Mouse (Mus musculus) kidney, embryonic 15.5 days (tissue): Measurements from ENCODE around the gene Gm13272. TPM values are rescaled to one million over a fixed set of nuclear protein-coding genes. Genes with fewer than 3 reads are reported as not detected.
"Not testable (repeated sequence)": the region's sequence is repeated elsewhere in the genome, so short reads cannot be mapped to it uniquely, and the experiment has no call there.

Source experiments
- ATAC-seq: fragments of 200-750 bp; cut with Nextera tagmentation; replicated peaks from 2 replicates; pipeline ENCODE4 v1.8.0; 2017; ENCODE audit warnings: moderate TSS enrichment; ENCODE audit not compliant: low FRiP score
- H3K27ac ChIP-seq: fragments of 300-500 bp; sonication (generic); 2 replicates; pipeline ENCODE4 v1.5.1; 2015; ENCODE audit warnings: mild to moderate bottlenecking, inconsistent platforms
- H3K27me3 ChIP-seq: fragments of 300-500 bp; sonication (generic); 2 replicates; pipeline ENCODE4 v1.6.1; 2015; ENCODE audit warnings: inconsistent platforms
- H3K36me3 ChIP-seq: fragments of 300-500 bp; sonication (generic); 2 replicates; pipeline ENCODE4 v1.6.1; 2015; ENCODE audit warnings: inconsistent platforms
- H3K4me1 ChIP-seq: fragments of 300-500 bp; sonication (generic); 2 replicates; pipeline ENCODE4 v1.6.1; 2015; ENCODE audit warnings: inconsistent platforms
- H3K4me2 ChIP-seq: fragments of 300-500 bp; sonication (generic); 2 replicates; pipeline ENCODE4 v1.6.1; 2015; ENCODE audit warnings: moderate library complexity, mild to moderate bottlenecking, inconsistent platforms
- H3K4me3 ChIP-seq: fragments of 300-500 bp; sonication (generic); replicated peaks from 2 replicates; pipeline ENCODE4 v1.5.1; 2015; ENCODE audit warnings: mild to moderate bottlenecking, inconsistent platforms
- H3K9ac ChIP-seq: fragments of 300-500 bp; sonication (generic); 2 replicates; pipeline ENCODE4 v1.6.1; 2015; ENCODE audit warnings: mild to moderate bottlenecking, inconsistent platforms
- H3K9me3 ChIP-seq: fragments of 300-500 bp; sonication (generic); replicated peaks from 2 replicates; pipeline ENCODE4 v1.6.1; 2016; ENCODE audit warnings: inconsistent platforms
- WGBS: fragments of 180-500 bp; shearing (Covaris S2); methylation state at CpG from one replicate; pipeline ENCODE4 v1.1.7; 2015; ENCODE audit warnings: mixed read lengths; 5-methylcytosine and 5-hydroxymethylcytosine counted together
- polyA plus RNA-seq: library from polyadenylated mRNA; unstranded; fragments of >200 nt; fragmentation: Nextera tagmentation; extraction: Ambion mirVana; gene quantifications from 2 replicates; pipeline ENCODE4 v1.2.1, GENCODE M21; 2015

Gm13272 gene
- polyA plus RNA-seq, 1 experiment from 2014 or later = not detected

- not testable (repeated sequence) for H3K9me3 ChIP-seq, H3K9ac ChIP-seq, H3K27me3 ChIP-seq, H3K36me3 ChIP-seq, H3K4me1 ChIP-seq, ATAC-seq
- peak within 1 kb of the TSS; percentile 34 for H3K4me3 ChIP-seq
- H3K4me2 ChIP-seq = peak within 1 kb of the TSS; percentile 54
- H3K27ac ChIP-seq = peak within 1 kb of the TSS; percentile 82
- whole genome bisulfite sequencing = 21% methylated on average over 10 of the region's 14 CpGs
Observed at GRCm38 (mm10) chr4:88759610-88760268, 19.9 kb upstream of the Gm13272 start, which contains the start of gene Gm13283. TSS of gene Gm13283 (plus strand) at chr4:88760119.

GRCm38 (mm10) chr4:88760431-88760830, 19.2 kb upstream of the Gm13272 start:
- H3K27ac ChIP-seq = peak overlapping the region; percentile 82
- H3K9ac ChIP-seq, ATAC-seq, H3K36me3 ChIP-seq, H3K4me1 ChIP-seq, H3K27me3 ChIP-seq, H3K9me3 ChIP-seq: not testable (repeated sequence)
- peak overlapping the region; percentile 54 for H3K4me2 ChIP-seq
- under 1% methylated on average over 23 of the region's 28 CpGs for WGBS
- H3K4me3 ChIP-seq = peak overlapping the region; percentile 34

- not testable (repeated sequence) for H3K27ac ChIP-seq, ATAC-seq
Observed at GRCm38 (mm10) chr4:88761776-88762175, 17.9 kb upstream of the Gm13272 start.

GRCm38 (mm10) chr4:88762341-88762740, 17.3 kb upstream of the Gm13272 start:
- peak overlapping the region; percentile 53; the same call in 1 of the 2 replicates for H3K4me2 ChIP-seq
- H3K4me3 ChIP-seq, H3K36me3 ChIP-seq, ATAC-seq, H3K9me3 ChIP-seq, H3K4me1 ChIP-seq, H3K27me3 ChIP-seq, H3K27ac ChIP-seq, H3K9ac ChIP-seq: not testable (repeated sequence)
- WGBS = 51% methylated on average over 9 of the region's 9 CpGs

More at GRCm38 (mm10) chr4:88761776-88762175, 17.9 kb upstream of the Gm13272 start:
- H3K4me2 ChIP-seq, H3K9ac ChIP-seq, H3K9me3 ChIP-seq, H3K27me3 ChIP-seq, H3K4me1 ChIP-seq, H3K36me3 ChIP-seq, H3K4me3 ChIP-seq: not testable (repeated sequence)
- WGBS = 74% methylated on average over 6 of the region's 8 CpGs

GRCm38 (mm10) chr4:88763384-88764018, 16.1 kb upstream of the Gm13272 start:
- Histone ChIP-seq H3K4me2 (peak overlapping the region; percentile 51), H3K27ac (peak overlapping the region; percentile 58; the same call in 1 of the 2 replicates), H3K4me3 (peak overlapping the region; percentile 33)
- ATAC-seq, H3K9me3 ChIP-seq, H3K36me3 ChIP-seq, H3K9ac ChIP-seq, H3K4me1 ChIP-seq, H3K27me3 ChIP-seq: not testable (repeated sequence)
- 3% methylated on average over 36 of the region's 42 CpGs for WGBS

GRCm38 (mm10) chr4:88773534-88773933, 6.1 kb upstream of the Gm13272 start, which contains the start of gene Gm13290:
TSS of gene Gm13290 (plus strand) at chr4:88773834.
- H3K36me3 ChIP-seq, H3K27ac ChIP-seq, H3K4me3 ChIP-seq, H3K4me1 ChIP-seq, H3K9ac ChIP-seq, H3K27me3 ChIP-seq, H3K9me3 ChIP-seq, ATAC-seq, H3K4me2 ChIP-seq: not testable (repeated sequence)
- WGBS = no CpG with 5 or more reads among the region's 32 CpGs

- H3K9me3 ChIP-seq, H3K36me3 ChIP-seq, H3K4me2 ChIP-seq, H3K27ac ChIP-seq, H3K9ac ChIP-seq, H3K27me3 ChIP-seq, H3K4me1 ChIP-seq, H3K4me3 ChIP-seq, ATAC-seq: not testable (repeated sequence)
- no CpG with 5 or more reads among the region's 29 CpGs for WGBS
Observed at GRCm38 (mm10) chr4:88776622-88777021, 3.0 kb upstream of the Gm13272 start, which contains the start of gene Gm13289. TSS of gene Gm13289 (plus strand) at chr4:88776922.

- WGBS = 52% methylated on average over 16 of the region's 18 CpGs
Observed at GRCm38 (mm10) chr4:88780320-88780719, 670 bp downstream of the Gm13272 start.

GRCm38 (mm10) chr4:88781831-88782230, 2.2 kb downstream of the Gm13272 start, which contains the start of gene Ifnz:
TSS of gene Ifnz (plus strand) at chr4:88782131.
- peak within 1 kb of the TSS; percentile 51 for H3K4me2 ChIP-seq
- H3K9me3 ChIP-seq, ATAC-seq, H3K4me1 ChIP-seq, H3K9ac ChIP-seq, H3K27me3 ChIP-seq, H3K36me3 ChIP-seq: not testable (repeated sequence)
- peak within 1 kb of the TSS; percentile 68; the same call in 1 of the 2 replicates for H3K27ac ChIP-seq
- WGBS = 9% methylated on average over 5 of the region's 7 CpGs
- peak within 1 kb of the TSS; percentile 26 for H3K4me3 ChIP-seq

More at GRCm38 (mm10) chr4:88780320-88780719, 670 bp downstream of the Gm13272 start:
- H3K4me1 ChIP-seq, ATAC-seq, H3K27ac ChIP-seq, H3K4me2 ChIP-seq, H3K9ac ChIP-seq, H3K27me3 ChIP-seq, H3K4me3 ChIP-seq, H3K36me3 ChIP-seq, H3K9me3 ChIP-seq: not testable (repeated sequence)

GRCm38 (mm10) chr4:88782335-88782734, 2.7 kb downstream of the Gm13272 start:
- H3K9me3 ChIP-seq, H3K4me1 ChIP-seq, H3K36me3 ChIP-seq, H3K9ac ChIP-seq, H3K27me3 ChIP-seq, ATAC-seq: not testable (repeated sequence)
- H3K27ac ChIP-seq = peak overlapping the region; percentile 68; the same call in 1 of the 2 replicates
- peak overlapping the region; percentile 26 for H3K4me3 ChIP-seq
- WGBS = 0% methylated on average over 3 of the region's 31 CpGs
- peak overlapping the region; percentile 51 for H3K4me2 ChIP-seq

GRCm38 (mm10) chr4:88785409-88785808, 5.8 kb downstream of the Gm13272 start, which contains the start of gene Gm13276:
TSS of gene Gm13276 (plus strand) at chr4:88785709.
- not testable (repeated sequence) for H3K4me2 ChIP-seq, H3K36me3 ChIP-seq, ATAC-seq, H3K4me1 ChIP-seq, H3K9ac ChIP-seq, H3K9me3 ChIP-seq, H3K27ac ChIP-seq, H3K27me3 ChIP-seq, H3K4me3 ChIP-seq
- no CpG with 5 or more reads among the region's 27 CpGs for WGBS

GRCm38 (mm10) chr4:88788402-88788801, 8.8 kb downstream of the Gm13272 start, which contains the start of gene Gm13277:
TSS of gene Gm13277 (plus strand) at chr4:88788632.
- not testable (repeated sequence) for H3K9ac ChIP-seq, H3K27ac ChIP-seq, H3K9me3 ChIP-seq, H3K4me2 ChIP-seq, ATAC-seq, H3K4me1 ChIP-seq, H3K36me3 ChIP-seq, H3K27me3 ChIP-seq, H3K4me3 ChIP-seq
- WGBS = 0% methylated on average over 1 of the region's 28 CpGs
